Mouse (Mus musculus) forebrain, embryonic 13.5 days (tissue): Measurements from ENCODE around the gene Eng. TPM values are rescaled to one million over a fixed set of nuclear protein-coding genes. Genes with fewer than 3 reads are reported as not detected.

Experiments
- ATAC-seq: fragments of 200-750 bp; cut with Nextera tagmentation; 2 replicates; pipeline ENCODE4 v1.8.0; 2017
- H3K27ac ChIP-seq: fragments of 300-500 bp; sonication (generic); 2 replicates; pipeline ENCODE4 v1.5.1; 2015; ENCODE audit warnings: inconsistent platforms, mild to moderate bottlenecking, moderate library complexity
- H3K27me3 ChIP-seq: fragments of 300-500 bp; sonication (generic); 2 replicates; pipeline ENCODE4 v1.6.1; 2015; ENCODE audit warnings: mild to moderate bottlenecking, inconsistent platforms
- H3K36me3 ChIP-seq: fragments of 300-500 bp; sonication (generic); 2 replicates; pipeline ENCODE4 v1.6.1; 2015; ENCODE audit warnings: mild to moderate bottlenecking, inconsistent platforms; ENCODE audit not compliant: poor library complexity, severe bottlenecking
- H3K4me1 ChIP-seq: fragments of 300-500 bp; sonication (generic); 2 replicates; pipeline ENCODE4 v1.6.1; 2015; ENCODE audit warnings: inconsistent platforms
- H3K4me2 ChIP-seq: fragments of 300-500 bp; sonication (generic); 2 replicates; pipeline ENCODE4 v1.6.1; 2015; ENCODE audit warnings: inconsistent platforms, mild to moderate bottlenecking, moderate library complexity
- H3K4me3 ChIP-seq: fragments of 300-500 bp; sonication (generic); 2 replicates; pipeline ENCODE4 v1.5.1; 2015; ENCODE audit warnings: mild to moderate bottlenecking, inconsistent platforms
- H3K9ac ChIP-seq: fragments of 300-500 bp; sonication (generic); 2 replicates; pipeline ENCODE4 v1.6.1; 2015; ENCODE audit warnings: mild to moderate bottlenecking, inconsistent platforms
- H3K9me3 ChIP-seq: fragments of 300-500 bp; sonication (generic); replicated peaks from 2 replicates; pipeline ENCODE4 v1.6.1; 2016; ENCODE audit warnings: inconsistent platforms
- WGBS: fragments of 180-500 bp; shearing (Covaris S2); methylation state at CpG from one replicate; pipeline ENCODE4 v1.1.7; 2015; 5-methylcytosine and 5-hydroxymethylcytosine counted together
- polyA plus RNA-seq: library from polyadenylated mRNA; unstranded; fragments of >200 nt; fragmentation: Nextera tagmentation; extraction: Ambion mirVana; gene quantifications from 2 replicates; pipeline ENCODE4 v1.2.1, GENCODE M21; 2015

Gene Eng
- polyA plus RNA-seq, 1 experiment from 2014 or later = 21.2 TPM

DNA sequence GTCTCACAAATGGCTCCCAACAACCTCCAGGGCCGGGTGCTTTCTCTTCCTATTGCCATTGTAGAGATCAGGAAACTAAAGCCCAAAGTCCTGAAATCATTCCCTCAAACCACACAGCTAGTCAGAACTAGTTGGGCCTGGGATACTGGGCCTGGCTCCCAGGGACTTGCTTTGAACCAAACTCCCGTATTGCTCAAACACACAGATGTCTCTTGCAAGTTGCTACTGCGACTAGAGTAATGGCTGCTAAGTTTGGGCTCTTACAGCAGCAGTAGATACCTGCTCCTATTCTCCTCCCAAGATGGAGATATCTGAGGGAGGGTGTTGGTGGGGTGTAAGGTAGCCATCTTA is 9.0 kb downstream of the Eng start:
- no peak overlapping the region for H3K27ac ChIP-seq
- no peak overlapping the region for H3K9ac ChIP-seq
- H3K36me3 ChIP-seq = no peaks in the 10 kb centered on the region
- H3K4me1 ChIP-seq = no peaks in the 10 kb centered on the region
- H3K4me3 ChIP-seq = no peak overlapping the region
- no peaks in the 10 kb centered on the region for H3K9me3 ChIP-seq
- WGBS = 90% methylated on average over 3 of the region's 3 CpGs
- no peak for ATAC-seq
- no peaks in the 10 kb centered on the region for H3K27me3 ChIP-seq
- H3K4me2 ChIP-seq = no peak overlapping the region

DNA sequence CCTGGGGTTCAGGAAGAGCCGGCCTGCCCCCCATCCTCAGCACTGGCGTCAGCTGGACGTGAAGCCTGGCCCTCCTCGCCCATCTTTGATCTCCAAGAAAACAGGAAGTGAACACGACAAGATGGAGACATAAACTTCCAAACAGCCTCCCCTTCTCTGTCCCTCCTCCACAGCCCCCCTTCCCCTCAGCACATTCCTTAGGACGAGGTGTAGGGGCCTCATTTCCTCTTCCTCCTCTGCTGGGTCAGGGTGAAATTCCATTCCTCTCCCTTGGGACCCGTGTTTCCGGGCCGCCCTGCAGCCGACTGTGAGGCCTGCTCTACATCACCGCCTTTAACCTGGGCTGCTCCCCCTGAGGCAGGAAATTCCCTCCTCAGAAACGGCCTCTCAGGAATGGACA is 9.4 kb downstream of the Eng start:
- no peaks in the 10 kb centered on the region for H3K9me3 ChIP-seq
- H3K9ac ChIP-seq = no peak overlapping the region
- 79% methylated on average over 12 of the region's 12 CpGs for WGBS
- no peaks in the 10 kb centered on the region for H3K36me3 ChIP-seq
- ATAC-seq = no peak
- H3K4me2 ChIP-seq = no peak overlapping the region
- no peaks in the 10 kb centered on the region for H3K4me1 ChIP-seq
- no peak overlapping the region for H3K4me3 ChIP-seq
- no peak overlapping the region for H3K27ac ChIP-seq
- H3K27me3 ChIP-seq = no peaks in the 10 kb centered on the region

GRCm38 (mm10) chr2:32658873-32659272 is 12.5 kb downstream of the Eng start:
- Histone ChIP-seq H3K4me1 (peaks cover 5% of the 10 kb centered on the region; the same call in 1 of the 2 replicates), H3K9ac (no peak overlapping the region), H3K4me2 (no peak overlapping the region), H3K27ac (no peak overlapping the region), H3K36me3 (no peaks in the 10 kb centered on the region), H3K4me3 (no peak overlapping the region), H3K27me3 (no peaks in the 10 kb centered on the region), H3K9me3 (no peaks in the 10 kb centered on the region)
- 80% methylated on average over 2 of the region's 2 CpGs for WGBS
- no peak for ATAC-seq

- H3K36me3 ChIP-seq = no peaks in the 10 kb centered on the region
- no peak overlapping the region for H3K4me3 ChIP-seq
- H3K27ac ChIP-seq = no peak overlapping the region
- H3K9ac ChIP-seq = no peak overlapping the region
- no peaks in the 10 kb centered on the region for H3K9me3 ChIP-seq
- no peak overlapping the region for H3K4me2 ChIP-seq
- no peaks in the 10 kb centered on the region for H3K27me3 ChIP-seq
- 73% methylated on average over 7 of the region's 7 CpGs for WGBS
- H3K4me1 ChIP-seq = peaks cover 5% of the 10 kb centered on the region; the same call in 1 of the 2 replicates
- no peak for ATAC-seq
Observed at GRCm38 (mm10) chr2:32661509-32662107, 15.2 kb downstream of the Eng start.

- no peaks in the 10 kb centered on the region for H3K36me3 ChIP-seq
- H3K9me3 ChIP-seq = no peaks in the 10 kb centered on the region
- WGBS = 50% methylated on average over 5 of the region's 5 CpGs
- H3K4me1 ChIP-seq = peaks cover 5% of the 10 kb centered on the region; the same call in 1 of the 2 replicates
- H3K4me2 ChIP-seq = no peak overlapping the region
- no peak for ATAC-seq
- no peak overlapping the region for H3K27ac ChIP-seq
- no peak overlapping the region for H3K9ac ChIP-seq
- H3K4me3 ChIP-seq = no peak overlapping the region
- H3K27me3 ChIP-seq = no peaks in the 10 kb centered on the region
Observed at GRCm38 (mm10) chr2:32662291-32662690, 15.9 kb downstream of the Eng start.

DNA sequence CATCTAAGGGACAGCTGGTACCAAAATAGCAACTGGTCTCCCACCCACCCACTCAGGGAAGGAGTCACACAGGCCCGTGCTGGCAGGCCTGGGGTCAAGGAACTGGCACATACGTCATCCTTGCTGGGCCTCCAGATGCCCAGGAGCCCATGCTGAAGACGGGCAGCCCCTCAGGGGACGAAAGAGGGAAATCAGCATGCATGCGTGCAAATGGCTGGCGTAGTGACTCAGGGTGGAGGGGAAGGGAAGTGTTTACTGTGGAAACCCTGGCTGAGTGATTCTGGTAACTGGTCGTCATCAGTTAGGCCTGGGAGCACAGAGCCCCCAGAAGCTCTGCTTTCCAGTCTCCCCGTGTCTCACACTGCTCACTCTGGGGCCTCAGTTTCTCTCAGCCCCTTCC is 18.9 kb downstream of the Eng start:
- 79% methylated on average over 8 of the region's 8 CpGs for WGBS
- H3K9ac ChIP-seq = no peak overlapping the region
- no peaks in the 10 kb centered on the region for H3K27me3 ChIP-seq
- H3K4me1 ChIP-seq = peaks cover 5% of the 10 kb centered on the region; the same call in 1 of the 2 replicates
- H3K4me2 ChIP-seq = no peak overlapping the region
- no peaks in the 10 kb centered on the region for H3K9me3 ChIP-seq
- no peak overlapping the region for H3K4me3 ChIP-seq
- H3K36me3 ChIP-seq = no peaks in the 10 kb centered on the region
- no peak overlapping the region for H3K27ac ChIP-seq
- no peak for ATAC-seq

GRCm38 (mm10) chr2:32665853-32666252 is 19.5 kb downstream of the Eng start:
- ATAC-seq = no peak
- no peaks in the 10 kb centered on the region for H3K36me3 ChIP-seq
- peaks cover 5% of the 10 kb centered on the region; the same call in 1 of the 2 replicates for H3K4me1 ChIP-seq
- H3K9ac ChIP-seq = no peak overlapping the region
- WGBS = 90% methylated on average over 6 of the region's 6 CpGs
- H3K27ac ChIP-seq = no peak overlapping the region
- no peak overlapping the region for H3K4me3 ChIP-seq
- no peaks in the 10 kb centered on the region for H3K9me3 ChIP-seq
- H3K4me2 ChIP-seq = no peak overlapping the region
- no peaks in the 10 kb centered on the region for H3K27me3 ChIP-seq

GRCm38 (mm10) chr2:32667775-32668174 is 21.4 kb downstream of the Eng start:
- H3K4me1 ChIP-seq = no peaks in the 10 kb centered on the region; the same call in 1 of the 2 replicates
- no peaks in the 10 kb centered on the region for H3K36me3 ChIP-seq
- H3K9ac ChIP-seq = no peak overlapping the region
- H3K27me3 ChIP-seq = no peaks in the 10 kb centered on the region
- H3K4me3 ChIP-seq = no peak overlapping the region
- WGBS = 27% methylated on average over 11 of the region's 11 CpGs
- no peaks in the 10 kb centered on the region for H3K9me3 ChIP-seq
- no peak overlapping the region for H3K4me2 ChIP-seq
- H3K27ac ChIP-seq = no peak overlapping the region
- no peak for ATAC-seq

DNA sequence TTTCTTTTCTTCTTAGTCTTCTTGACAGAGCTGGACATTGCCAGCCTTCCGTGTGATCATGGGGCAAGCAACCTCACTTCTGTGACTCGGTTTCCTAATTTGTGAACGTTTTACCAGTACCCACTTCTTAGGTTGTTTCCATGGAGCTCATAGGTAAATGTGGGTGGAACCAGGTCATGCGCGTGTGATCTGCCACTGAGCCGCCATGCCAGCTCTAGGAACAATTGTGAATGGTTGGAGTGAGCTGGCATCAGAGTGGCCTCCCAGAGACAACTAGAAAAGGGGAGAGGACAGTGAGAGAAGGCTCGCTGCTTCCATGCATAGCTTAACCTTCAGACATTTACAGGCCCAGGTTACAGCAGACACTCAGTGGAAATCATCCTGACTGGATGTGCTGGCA is 21.8 kb downstream of the Eng start:
- H3K9me3 ChIP-seq = no peaks in the 10 kb centered on the region
- H3K27me3 ChIP-seq = no peaks in the 10 kb centered on the region
- H3K9ac ChIP-seq = no peak overlapping the region
- H3K4me1 ChIP-seq = no peaks in the 10 kb centered on the region; the same call in 1 of the 2 replicates
- WGBS = 67% methylated on average over 7 of the region's 7 CpGs
- H3K4me2 ChIP-seq = no peak overlapping the region
- H3K4me3 ChIP-seq = no peak overlapping the region
- no peak for ATAC-seq
- H3K36me3 ChIP-seq = no peaks in the 10 kb centered on the region
- no peak overlapping the region for H3K27ac ChIP-seq

GRCm38 (mm10) chr2:32669876-32670275 is 23.5 kb downstream of the Eng start:
- no peak overlapping the region for H3K4me3 ChIP-seq
- H3K4me1 ChIP-seq = no peaks in the 10 kb centered on the region; the same call in 1 of the 2 replicates
- no peak for ATAC-seq
- H3K27me3 ChIP-seq = no peaks in the 10 kb centered on the region
- no peaks in the 10 kb centered on the region for H3K36me3 ChIP-seq
- H3K27ac ChIP-seq = no peak overlapping the region
- 82% methylated on average over 3 of the region's 3 CpGs for WGBS
- no peak overlapping the region for H3K9ac ChIP-seq
- no peaks in the 10 kb centered on the region for H3K9me3 ChIP-seq
- H3K4me2 ChIP-seq = no peak overlapping the region

GRCm38 (mm10) chr2:32671147-32671546 is 24.8 kb downstream of the Eng start:
- 87% methylated on average over 9 of the region's 9 CpGs for WGBS

DNA sequence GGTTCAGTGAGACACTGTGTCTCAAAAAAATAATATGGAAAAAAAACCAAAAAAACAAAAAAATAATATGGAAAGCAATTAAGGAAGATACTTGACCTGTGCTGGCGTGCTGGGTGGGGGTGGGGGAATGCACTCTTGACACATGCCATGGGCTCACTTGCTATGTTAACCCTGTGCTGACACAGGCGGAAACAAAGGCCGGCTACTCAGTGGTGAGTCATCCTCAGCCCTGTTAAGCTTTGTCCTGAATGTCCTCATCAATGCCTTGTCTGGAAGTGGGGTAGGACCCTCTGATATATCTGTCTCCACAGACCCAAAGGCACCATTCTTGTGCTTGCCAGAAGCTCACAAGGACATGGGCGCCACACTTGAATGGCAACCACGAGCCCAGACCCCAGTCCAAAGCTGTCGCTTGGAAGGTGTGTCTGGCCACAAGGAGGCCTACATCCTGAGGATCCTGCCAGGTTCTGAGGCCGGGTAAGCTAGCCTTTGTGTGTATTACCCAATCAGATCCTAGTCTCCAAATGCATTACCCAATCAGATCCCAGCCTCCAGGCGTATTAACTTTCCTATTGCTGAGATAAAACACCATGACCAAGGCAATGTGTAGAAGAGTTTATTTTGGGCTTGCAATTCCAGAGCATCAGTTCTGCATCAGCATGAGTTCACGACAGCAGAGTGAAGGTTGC is 25.7 kb downstream of the Eng start:
- Histone ChIP-seq H3K4me1 (no peaks in the 10 kb centered on the region; the same call in 1 of the 2 replicates), H3K4me2 (no peak overlapping the region), H3K27me3 (no peaks in the 10 kb centered on the region), H3K4me3 (no peak overlapping the region), H3K27ac (no peak overlapping the region), H3K9me3 (no peaks in the 10 kb centered on the region), H3K36me3 (no peaks in the 10 kb centered on the region), H3K9ac (no peak overlapping the region)
- WGBS = 64% methylated on average over 9 of the region's 9 CpGs
- no peak for ATAC-seq

More at GRCm38 (mm10) chr2:32671147-32671546, 24.8 kb downstream of the Eng start:
- Histone ChIP-seq H3K4me2 (no peak overlapping the region), H3K36me3 (no peaks in the 10 kb centered on the region), H3K27ac (no peak overlapping the region), H3K4me1 (no peaks in the 10 kb centered on the region; the same call in 1 of the 2 replicates), H3K27me3 (no peaks in the 10 kb centered on the region), H3K9me3 (no peaks in the 10 kb centered on the region), H3K4me3 (no peak overlapping the region), H3K9ac (no peak overlapping the region)
- ATAC-seq = no peak
